Mouse (Mus musculus): Measurements from ENCODE around the gene Slc3a2.

GRCm38 (mm10) chr19:8755652-8756051 lies 32.5 kb upstream of the Slc3a2 start:
- TF ChIP-seq POLR2A (IDR thresholded peaks at IDR 0.05; ENCODE audit: borderline replicate concordance, extremely low read depth, insufficient read depth, insufficient read length, poor library complexity, severe bottlenecking) (no peak), CTCF (IDR thresholded peaks at IDR 0.05; ENCODE audit: borderline replicate concordance, extremely low read depth, insufficient read depth, insufficient read length) (no peak)

Data from brain, embryonic 14.5 days (tissue).